Mouse (Mus musculus): ENCODE data around the gene Sgsm3. TPM values are rescaled to one million over a fixed set of nuclear protein-coding genes. Genes with fewer than 3 reads are reported as not detected.

The Sgsm3 gene
- polyA plus RNA-seq, 1 experiment from 2014 or later = 7.5 TPM

GRCm38 (mm10) chr15:80994959-80995358 is 17.4 kb downstream of the Sgsm3 start:
- ATAC-seq (no peak), DNase-seq (no peak)
- Histone ChIP-seq H3K9ac (replicated peaks) (no peak overlapping the region), H3K36me3 (replicated peaks; ENCODE audit: insufficient read depth, low read length) (no peaks in the 10 kb centered on the region), H3K4me1 (ENCODE audit: insufficient read depth) (no peaks in the 10 kb centered on the region), H3K27ac (ENCODE audit: low read depth) (no peak overlapping the region), H3K4me3 (ENCODE audit: low read depth, low read length) (no peak overlapping the region), H3K4me2 (ENCODE audit: low read depth, low read length) (no peak overlapping the region), H3K27me3 (ENCODE audit: insufficient read depth, low read length) (no peaks in the 10 kb centered on the region), H3K9me3 (ENCODE audit: low read length) (no peaks in the 10 kb centered on the region)
- WGBS (ENCODE audit: insufficient replicate concordance) = 80% methylated on average over 5 of the region's 5 CpGs
- no peak for TF ChIP-seq CTCF (IDR thresholded peaks at IDR 0.05; ENCODE audit: low read depth)
- no peak for TF ChIP-seq EP300 (IDR thresholded peaks at IDR 0.05; ENCODE audit: low read depth)

- Histone ChIP-seq H3K27ac (ENCODE audit: low read depth) (no peak overlapping the region), H3K36me3 (replicated peaks; ENCODE audit: insufficient read depth, low read length) (no peaks in the 10 kb centered on the region), H3K4me3 (ENCODE audit: low read depth, low read length) (no peak overlapping the region), H3K4me1 (ENCODE audit: insufficient read depth) (peaks cover 3% of the 10 kb centered on the region; the same call in 1 of the 2 replicates), H3K9me3 (ENCODE audit: low read length) (no peaks in the 10 kb centered on the region), H3K4me2 (ENCODE audit: low read depth, low read length) (no peak overlapping the region), H3K27me3 (ENCODE audit: insufficient read depth, low read length) (no peaks in the 10 kb centered on the region), H3K9ac (replicated peaks) (no peak overlapping the region)
- TF ChIP-seq CTCF (IDR thresholded peaks at IDR 0.05; ENCODE audit: low read depth) = no peak
- no peak for TF ChIP-seq EP300 (IDR thresholded peaks at IDR 0.05; ENCODE audit: low read depth)
- DNase-seq (no peak), ATAC-seq (no peak)
- WGBS (ENCODE audit: insufficient replicate concordance) = 82% methylated on average over 6 of the region's 6 CpGs
These were observed 18.7 kb downstream of the Sgsm3 start for GRCm38 (mm10) chr15:80996090-80996835.

GRCm38 (mm10) chr15:80997077-80997476 is 19.5 kb downstream of the Sgsm3 start:
- Histone ChIP-seq H3K9ac (replicated peaks) (no peak overlapping the region), H3K27ac (ENCODE audit: low read depth) (no peak overlapping the region), H3K36me3 (replicated peaks; ENCODE audit: insufficient read depth, low read length) (no peaks in the 10 kb centered on the region), H3K27me3 (ENCODE audit: insufficient read depth, low read length) (no peaks in the 10 kb centered on the region), H3K4me2 (ENCODE audit: low read depth, low read length) (no peak overlapping the region), H3K4me1 (ENCODE audit: insufficient read depth) (peaks cover 3% of the 10 kb centered on the region; the same call in 1 of the 2 replicates), H3K9me3 (ENCODE audit: low read length) (no peaks in the 10 kb centered on the region), H3K4me3 (ENCODE audit: low read depth, low read length) (no peak overlapping the region)
- ATAC-seq = no peak
- TF ChIP-seq CTCF (IDR thresholded peaks at IDR 0.05; ENCODE audit: low read depth) = no peak
- TF ChIP-seq EP300 (IDR thresholded peaks at IDR 0.05; ENCODE audit: low read depth) = no peak
- WGBS (ENCODE audit: insufficient replicate concordance) = 53% methylated on average over 1 of the region's 1 CpGs
- DNase-seq = no peak

- ATAC-seq (peak; percentile 47; the same call in 1 of the 2 replicates), DNase-seq (no peak)
- 3% methylated on average over 2 of the region's 4 CpGs for WGBS (ENCODE audit: insufficient replicate concordance)
These were observed 23.0 kb downstream of the Sgsm3 start for GRCm38 (mm10) chr15:81000419-81001138.

GRCm38 (mm10) chr15:81006127-81006735 is 28.7 kb downstream of the Sgsm3 start:
- Histone ChIP-seq H3K36me3 (replicated peaks; ENCODE audit: insufficient read depth, low read length) (peaks cover 21% of the 10 kb centered on the region), H3K4me3 (ENCODE audit: low read depth, low read length) (no peak overlapping the region), H3K27ac (ENCODE audit: low read depth) (no peak overlapping the region), H3K27me3 (ENCODE audit: insufficient read depth, low read length) (no peaks in the 10 kb centered on the region), H3K4me1 (ENCODE audit: insufficient read depth) (no peaks in the 10 kb centered on the region), H3K9ac (replicated peaks) (no peak overlapping the region), H3K9me3 (ENCODE audit: low read length) (no peaks in the 10 kb centered on the region), H3K4me2 (ENCODE audit: low read depth, low read length) (no peak overlapping the region)
- WGBS (ENCODE audit: insufficient replicate concordance) = 92% methylated on average over 10 of the region's 10 CpGs
- DNase-seq (no peak), ATAC-seq (no peak)
- no peak for TF ChIP-seq EP300 (IDR thresholded peaks at IDR 0.05; ENCODE audit: low read depth)
- TF ChIP-seq CTCF (IDR thresholded peaks at IDR 0.05; ENCODE audit: low read depth) = no peak

More at GRCm38 (mm10) chr15:81000419-81001138, 23.0 kb downstream of the Sgsm3 start:
- H3K4me3 ChIP-seq (ENCODE audit: low read depth, low read length) = no peak overlapping the region
- no peak overlapping the region for H3K27ac ChIP-seq (ENCODE audit: low read depth)
- peaks cover 7% of the 10 kb centered on the region; the same call in 1 of the 2 replicates for H3K36me3 ChIP-seq (replicated peaks; ENCODE audit: insufficient read depth, low read length)
- no peaks in the 10 kb centered on the region for H3K9me3 ChIP-seq (ENCODE audit: low read length)
- peaks cover 3% of the 10 kb centered on the region; the same call in 1 of the 2 replicates for H3K4me1 ChIP-seq (ENCODE audit: insufficient read depth)
- TF ChIP-seq EP300 (IDR thresholded peaks at IDR 0.05; ENCODE audit: low read depth) (no peak), CTCF (IDR thresholded peaks at IDR 0.05; ENCODE audit: low read depth) (no peak)
- no peak overlapping the region for H3K4me2 ChIP-seq (ENCODE audit: low read depth, low read length)
- no peaks in the 10 kb centered on the region for H3K27me3 ChIP-seq (ENCODE audit: insufficient read depth, low read length)
- H3K9ac ChIP-seq (replicated peaks) = no peak overlapping the region

GRCm38 (mm10) chr15:81007339-81007738 is 29.8 kb downstream of the Sgsm3 start:
- H3K9me3 ChIP-seq (ENCODE audit: low read length) = no peaks in the 10 kb centered on the region
- no peak for DNase-seq
- H3K27me3 ChIP-seq (ENCODE audit: insufficient read depth, low read length) = no peaks in the 10 kb centered on the region
- WGBS (ENCODE audit: insufficient replicate concordance) = 86% methylated on average over 9 of the region's 9 CpGs
- H3K4me2 ChIP-seq (ENCODE audit: low read depth, low read length) = no peak overlapping the region
- peaks cover 25% of the 10 kb centered on the region for H3K36me3 ChIP-seq (replicated peaks; ENCODE audit: insufficient read depth, low read length)
- ATAC-seq = no peak
- H3K9ac ChIP-seq (replicated peaks) = no peak overlapping the region
- TF ChIP-seq EP300 (IDR thresholded peaks at IDR 0.05; ENCODE audit: low read depth) = no peak
- TF ChIP-seq CTCF (IDR thresholded peaks at IDR 0.05; ENCODE audit: low read depth) = no peak
- no peak overlapping the region for H3K27ac ChIP-seq (ENCODE audit: low read depth)
- H3K4me3 ChIP-seq (ENCODE audit: low read depth, low read length) = no peak overlapping the region
- H3K4me1 ChIP-seq (ENCODE audit: insufficient read depth) = no peaks in the 10 kb centered on the region

Data from liver, postnatal 0 days (tissue).